Mouse (Mus musculus): ENCODE results near the gene Rfx5.

GRCm38 (mm10) chr3:94918845-94919244 is 35.0 kb upstream of the Rfx5 start:
- TF ChIP-seq POLR2A (IDR thresholded peaks at IDR 0.05; ENCODE audit: borderline replicate concordance, control insufficient read depth, low read depth, low read length), result no peak
- TF ChIP-seq CTCF (IDR thresholded peaks at IDR 0.05; ENCODE audit: control insufficient read depth, insufficient read depth, low read length), result no peak
